Mouse (Mus musculus) cerebellum, adult 2 months (tissue): ENCODE measurements around the gene Rbm8a.

Experiments used
- CTCF ChIP-seq: fragments of 200-500 bp; IDR thresholded peaks from 2 replicates; pipeline ENCODE4 v1.5.1; 2011; ENCODE audit warnings: low read depth, mild to moderate bottlenecking, control low read depth, low read length, moderate library complexity, borderline replicate concordance; ENCODE audit not compliant: insufficient read depth
- POLR2A ChIP-seq: fragments of 200-500 bp; IDR thresholded peaks from 2 replicates; pipeline ENCODE4 v1.6.1; 2011; ENCODE audit warnings: low read length, control low read depth, borderline replicate concordance; ENCODE audit not compliant: insufficient read depth

- TF ChIP-seq CTCF (no peak), POLR2A (peak; percentile 68; the same call in 1 of the 2 replicates)
Measured at GRCm38 (mm10) chr3:96634928-96635879, 5.5 kb downstream of the Rbm8a start, which contains the start of the genes Pex11b and Gm42957.
